Mouse (Mus musculus) ovary, postnatal 14 days (tissue): ENCODE data around the gene Mettl21a.
"Not testable (repeated sequence)": the region's sequence is repeated elsewhere in the genome, so short reads cannot be mapped to it uniquely, and the experiment has no call there.

ENCODE experiments used
- DNase-seq: peaks from one replicate; pipeline ENCODE4 v3.0.0; 2022; ENCODE audit warnings: low spot score

The Mettl21a gene

DNA sequence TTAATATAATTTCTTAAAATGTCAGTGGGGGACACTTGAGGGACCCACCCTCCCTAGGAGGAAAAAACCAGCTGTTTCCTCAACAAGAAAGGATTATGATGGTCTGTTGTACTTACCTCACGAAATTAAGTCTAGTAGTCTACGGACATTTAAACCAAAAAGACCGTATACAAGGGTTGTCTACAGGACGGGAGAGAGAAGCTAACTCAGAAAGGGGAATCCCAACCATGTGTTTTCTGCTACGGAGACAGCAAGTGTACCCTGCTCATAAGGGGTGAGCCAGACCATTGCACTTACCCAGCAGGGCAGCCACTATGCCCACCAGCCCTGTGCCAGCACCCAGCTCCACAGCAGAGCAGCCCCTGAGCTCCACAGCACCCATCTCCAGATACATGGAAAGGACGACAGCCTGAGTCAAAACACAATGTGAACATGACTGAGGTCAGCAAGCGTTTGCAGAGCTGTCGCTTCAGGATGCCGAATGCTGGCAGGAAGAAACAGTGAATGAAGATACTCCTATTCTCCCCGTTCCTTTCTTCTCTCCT, 2.2 kb downstream of the Mettl21a start:
- DNase-seq: no peak

DNA sequence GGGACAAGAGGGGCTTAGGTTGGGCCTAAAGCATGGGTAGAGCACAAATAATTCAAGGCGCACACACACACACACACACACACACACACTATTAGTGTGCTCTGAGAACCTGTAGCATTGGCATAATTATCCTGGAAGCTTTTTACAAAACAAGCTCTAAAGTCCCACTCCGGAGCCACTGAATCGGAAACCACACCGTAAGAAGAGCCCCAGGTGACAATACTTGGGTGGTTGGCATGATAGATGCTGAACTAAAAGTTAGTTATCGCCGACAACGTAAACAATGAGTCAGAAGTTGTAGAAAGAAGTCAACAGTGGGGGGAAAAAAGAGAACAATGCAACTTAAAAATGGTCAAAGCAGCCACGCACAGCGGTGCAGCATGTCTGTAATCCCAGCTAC, 2.7 kb downstream of the Mettl21a start:
- no peak for DNase-seq

DNA sequence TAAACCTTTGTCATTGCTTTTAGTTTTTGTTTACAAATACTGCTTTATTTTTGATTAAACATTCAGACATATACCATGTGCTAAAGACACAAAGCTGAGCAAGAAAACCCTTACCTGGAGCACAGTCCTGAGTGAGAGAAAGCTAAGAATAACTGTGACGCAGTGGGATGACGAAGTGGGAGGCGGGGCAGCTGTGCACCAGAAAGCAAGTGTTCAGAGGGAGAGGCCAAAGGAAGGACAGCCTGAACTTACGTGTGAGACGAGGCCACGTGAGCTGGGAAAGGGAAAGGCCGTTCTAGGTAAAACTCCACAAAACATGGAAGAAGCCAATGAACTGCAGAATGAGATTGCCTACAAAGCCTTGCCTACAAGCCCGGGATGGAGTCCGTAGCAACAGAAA, 7.1 kb downstream of the Mettl21a start:
- no peak for DNase-seq

DNA sequence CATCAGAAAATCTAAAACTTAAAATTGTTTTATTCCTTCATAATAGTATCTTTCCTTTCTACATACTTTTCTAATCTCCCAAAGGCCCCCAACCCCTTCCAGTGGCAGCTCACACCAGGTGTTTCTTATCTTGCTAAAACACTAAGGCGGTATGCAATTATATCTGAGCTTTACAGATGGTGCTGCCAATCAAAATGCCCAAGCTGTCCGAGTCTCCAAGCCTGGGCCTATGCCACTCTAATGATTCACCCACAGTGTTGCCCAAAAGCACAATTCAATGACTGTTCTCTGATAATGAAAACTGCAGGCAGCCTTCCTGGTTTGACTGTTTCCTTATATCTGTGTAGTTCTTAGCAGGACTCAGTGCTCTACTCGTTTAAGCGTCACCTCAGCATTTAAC, 7.9 kb downstream of the Mettl21a start:
- DNase-seq: no peak

DNA sequence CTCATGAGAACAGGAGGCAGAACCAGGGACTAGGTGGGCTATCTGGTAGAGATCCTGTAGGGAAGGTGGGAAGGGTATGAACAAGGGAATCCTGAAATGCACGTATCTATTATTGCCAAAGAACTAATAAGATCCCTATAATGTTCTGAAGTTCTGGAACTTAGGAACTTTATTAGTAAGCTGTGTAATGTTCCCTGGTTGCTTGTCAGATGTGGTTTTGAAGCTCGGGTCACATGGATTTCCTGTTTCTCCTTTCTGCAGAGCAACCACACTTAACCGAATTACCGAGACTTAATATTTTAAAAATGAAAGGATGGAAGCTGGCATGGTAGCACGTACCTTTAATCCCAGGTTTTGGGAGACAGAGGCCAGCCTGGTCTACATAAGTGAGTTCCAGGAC, 13.7 kb downstream of the Mettl21a start:
- DNase-seq: no peak

DNA sequence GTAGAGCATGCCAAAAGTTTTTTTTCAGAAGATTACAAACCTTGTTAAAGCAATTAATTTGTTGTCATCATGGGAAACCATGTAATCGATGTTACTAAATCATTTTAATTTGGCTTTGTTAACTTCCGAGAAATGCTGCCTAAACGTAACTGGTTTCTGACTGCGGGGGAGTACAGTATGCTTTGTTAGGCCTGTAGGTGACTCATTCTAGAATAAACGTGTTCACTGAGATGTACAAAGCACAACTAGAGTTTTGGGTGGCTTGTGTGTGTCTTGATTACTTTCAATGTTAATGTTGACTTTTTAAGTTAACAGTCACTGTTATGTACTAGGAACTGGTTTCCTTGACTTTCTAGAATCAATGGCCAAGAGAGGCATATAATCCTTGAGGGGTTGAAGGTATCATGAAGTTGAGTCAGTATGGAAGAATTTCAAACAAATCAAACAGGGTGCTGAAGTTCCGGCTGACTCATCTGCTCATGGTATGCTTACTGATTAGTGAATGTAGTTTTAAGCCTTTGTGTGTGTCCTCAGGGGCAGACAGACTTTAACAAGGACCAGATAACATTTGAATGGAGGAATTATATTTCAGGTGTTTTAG, 15.7 kb downstream of the Mettl21a start:
- DNase-seq: no peak

DNA sequence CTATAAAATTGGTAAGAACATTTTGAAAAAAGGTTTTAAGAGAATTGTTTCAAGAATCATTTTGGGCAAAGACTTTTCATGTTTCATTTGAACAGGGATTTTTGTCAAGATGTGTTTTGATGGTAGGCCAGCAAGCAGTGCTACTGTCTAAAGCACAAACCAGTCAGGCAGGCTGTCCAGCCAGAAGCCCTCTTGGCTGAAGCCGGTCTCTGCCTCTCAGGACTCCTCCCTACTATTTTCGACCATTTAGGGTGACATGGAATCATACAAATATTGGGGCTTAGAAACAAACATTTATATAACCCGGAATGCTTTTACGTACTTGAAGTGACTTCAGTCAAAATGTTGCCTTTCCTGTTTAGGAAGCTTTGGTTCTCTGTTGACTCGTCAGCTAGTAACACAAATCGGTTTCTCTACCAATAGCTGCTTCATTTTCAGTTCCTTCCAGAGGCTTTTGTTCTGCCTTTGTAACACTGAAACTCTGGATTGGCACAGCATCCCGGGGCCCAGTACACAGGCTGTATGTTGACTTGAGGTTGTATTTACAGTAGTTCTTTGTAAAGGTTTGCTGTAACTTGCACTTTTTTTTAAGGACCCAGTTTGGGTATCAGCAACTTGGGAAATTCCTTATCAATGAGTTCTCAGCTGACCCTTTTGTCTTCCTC, 16.5 kb downstream of the Mettl21a start:
- no peak for DNase-seq

DNA sequence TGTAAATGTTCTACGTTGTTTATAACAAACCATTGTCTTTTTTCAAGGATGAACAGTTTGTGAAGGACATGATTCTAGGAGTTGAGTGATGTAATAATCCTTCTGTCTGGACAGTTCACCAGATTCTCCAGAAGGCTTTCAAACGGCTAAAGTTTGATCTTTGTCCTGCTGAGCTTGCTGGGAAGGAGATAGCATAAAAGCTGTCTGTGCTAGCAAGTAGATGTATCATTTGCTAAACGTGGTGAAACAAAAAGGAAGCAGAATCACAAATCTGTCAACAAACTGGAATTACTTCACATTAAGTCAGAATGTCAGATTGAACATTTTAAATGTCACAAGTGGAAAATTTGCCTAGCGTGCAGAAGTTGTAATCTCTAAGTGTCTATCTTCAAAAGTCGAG, 18.1 kb downstream of the Mettl21a start:
- DNase-seq: no peak

DNA sequence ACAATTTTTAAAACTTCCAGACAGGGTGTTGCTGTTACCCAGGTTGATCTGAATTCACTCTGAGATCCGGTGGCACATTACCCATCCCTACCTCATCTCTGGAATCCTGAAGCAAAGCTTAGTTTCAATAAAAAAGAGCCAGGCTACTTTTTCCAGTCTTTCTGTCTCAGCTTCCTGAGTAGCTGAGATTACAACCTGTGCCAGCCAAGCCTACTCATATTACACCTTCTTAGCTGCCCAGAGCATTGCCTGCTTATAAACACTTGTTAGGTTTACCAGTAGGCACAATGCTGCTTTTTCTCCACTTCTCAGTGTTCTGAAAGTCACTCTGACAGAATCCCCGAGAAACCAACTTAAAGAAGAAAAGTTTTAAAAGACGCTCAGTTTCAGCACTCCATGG, 38.2 kb downstream of the Mettl21a start:
- no peak for DNase-seq

DNA sequence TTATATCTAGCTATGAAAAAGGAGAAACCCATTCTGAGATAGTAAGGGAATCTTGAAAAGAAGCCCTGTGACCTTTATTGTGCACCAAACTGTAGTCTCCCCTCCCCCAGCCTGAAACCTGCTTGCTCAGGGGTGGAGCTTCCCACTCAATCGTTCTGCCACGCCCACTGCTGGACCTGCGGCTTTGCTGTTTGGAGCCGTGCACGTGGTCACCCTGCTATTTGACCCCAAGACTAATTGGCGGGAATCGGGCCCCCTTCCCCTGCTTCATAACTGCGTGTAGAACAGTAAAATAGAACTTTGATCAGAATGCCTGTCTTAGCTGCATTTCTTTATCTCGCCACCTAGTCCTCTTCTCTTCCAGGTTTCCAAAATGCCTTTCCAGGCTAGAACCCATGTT, 39.1 kb downstream of the Mettl21a start:
- DNase-seq: not testable (repeated sequence)

DNA sequence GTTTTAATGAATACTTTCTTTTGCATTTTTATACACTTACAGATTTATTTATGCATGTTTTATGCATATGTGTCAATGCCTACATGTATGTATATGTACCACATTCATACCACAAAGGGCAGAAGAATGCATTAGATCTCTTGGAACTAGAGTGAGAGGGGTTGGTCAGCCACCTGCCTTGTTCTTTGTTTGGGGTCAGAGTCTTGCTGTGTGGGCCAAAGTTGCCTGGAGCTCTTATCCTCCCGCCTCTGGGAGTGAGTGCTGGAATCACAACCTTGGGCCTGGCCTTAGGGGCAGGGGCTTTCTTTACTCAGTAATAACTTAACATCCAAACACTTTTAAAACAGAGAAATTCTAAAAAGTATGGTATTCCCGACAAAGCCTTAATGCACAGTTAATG, 40.3 kb downstream of the Mettl21a start:
- DNase-seq: no peak

DNA sequence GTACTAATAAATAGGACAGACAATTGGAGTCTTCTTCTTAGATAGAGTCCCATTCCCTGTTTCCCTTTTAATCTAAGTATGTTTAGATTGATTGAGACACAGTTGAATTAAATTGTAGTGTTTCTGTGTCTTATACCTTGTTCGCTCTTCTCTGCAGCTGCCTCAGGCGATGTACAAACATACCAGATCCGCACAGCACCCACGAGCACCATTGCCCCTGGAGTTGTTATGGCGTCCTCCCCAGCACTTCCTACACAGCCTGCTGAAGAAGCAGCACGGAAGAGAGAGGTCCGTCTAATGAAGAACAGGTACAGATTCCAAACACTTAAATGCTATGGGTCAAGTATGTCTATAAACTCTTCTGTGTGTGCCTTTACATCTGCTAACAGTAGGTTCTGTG, 41.0 kb downstream of the Mettl21a start:
- no peak for DNase-seq

DNA sequence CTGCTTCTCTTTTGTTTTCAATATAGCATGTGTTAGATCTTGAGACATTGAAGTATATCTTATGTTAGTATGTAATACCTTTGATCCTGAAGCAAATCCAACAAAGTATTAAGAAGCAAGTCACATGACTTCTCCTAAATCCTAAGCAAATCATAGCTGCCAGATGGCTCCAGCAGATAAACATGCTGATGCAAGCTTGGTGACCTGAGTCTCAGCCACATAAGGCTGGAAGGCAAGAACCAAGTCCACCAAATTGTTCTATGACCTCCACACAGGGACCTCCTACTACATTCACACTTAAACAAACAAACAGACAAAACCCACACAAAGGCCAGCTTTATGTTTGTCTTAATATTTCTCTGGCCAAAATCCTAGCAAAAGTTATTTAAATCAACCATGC, 48.8 kb downstream of the Mettl21a start:
- DNase-seq: no peak

DNA sequence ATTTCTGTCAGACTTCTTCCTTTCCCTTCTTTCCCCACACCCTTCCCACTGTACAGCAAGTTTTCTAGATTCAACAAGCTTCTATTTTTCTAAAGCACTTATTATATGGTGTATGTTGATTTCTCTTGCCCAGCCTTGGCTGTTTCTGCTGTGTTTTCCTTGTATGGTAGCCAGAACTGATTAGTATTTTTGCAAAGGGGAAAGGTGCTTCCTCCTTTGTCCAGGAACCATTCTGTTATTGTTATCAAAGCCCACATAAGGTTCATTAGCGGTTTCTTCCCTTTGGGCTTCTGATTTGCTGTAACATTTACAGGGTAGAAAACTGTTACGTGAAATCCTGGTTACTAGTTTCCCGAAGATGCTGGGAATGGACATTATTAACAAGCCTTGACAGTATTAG, 56.9 kb downstream of the Mettl21a start:
- no peak for DNase-seq
